Mouse (Mus musculus): ENCODE measurements around the gene Nrp1.

The Nrp1 gene

DNA sequence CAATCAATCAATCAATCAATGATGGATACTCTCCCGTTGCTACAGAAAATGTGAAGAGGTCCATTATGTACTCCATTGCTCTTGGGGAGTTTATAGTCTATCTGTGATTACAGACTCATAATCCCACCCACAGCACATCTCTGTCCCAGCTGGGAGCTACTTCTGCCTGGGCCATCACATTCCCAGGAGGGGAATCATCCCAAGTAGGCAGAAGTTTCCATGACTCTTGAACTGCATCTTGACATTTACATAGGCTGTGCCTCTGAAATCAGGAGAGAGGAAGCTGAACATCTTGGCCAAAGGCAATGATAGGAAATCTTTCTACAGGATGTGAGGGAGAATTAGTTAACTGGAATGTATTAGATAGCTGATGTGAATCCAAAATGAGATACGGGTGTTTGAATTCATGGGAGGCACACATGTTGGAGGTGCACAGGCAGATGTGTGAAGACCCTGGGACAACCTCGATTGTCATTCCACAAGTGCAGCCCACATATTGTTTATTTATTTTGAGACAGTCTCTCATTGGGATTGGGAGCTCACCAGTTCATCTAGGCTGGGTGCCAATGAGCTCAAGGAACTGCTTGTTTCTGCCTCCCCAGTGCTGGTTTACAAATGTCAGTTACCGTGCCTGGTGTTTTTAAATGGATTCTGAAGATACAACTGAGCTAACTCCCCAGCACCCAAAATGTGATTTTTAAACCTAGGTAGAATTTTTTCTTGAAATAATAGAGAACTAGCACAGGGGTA is 108.5 kb downstream of the Nrp1 start:
- no peak for DNase-seq (ENCODE audit: extremely low spot score)

DNA sequence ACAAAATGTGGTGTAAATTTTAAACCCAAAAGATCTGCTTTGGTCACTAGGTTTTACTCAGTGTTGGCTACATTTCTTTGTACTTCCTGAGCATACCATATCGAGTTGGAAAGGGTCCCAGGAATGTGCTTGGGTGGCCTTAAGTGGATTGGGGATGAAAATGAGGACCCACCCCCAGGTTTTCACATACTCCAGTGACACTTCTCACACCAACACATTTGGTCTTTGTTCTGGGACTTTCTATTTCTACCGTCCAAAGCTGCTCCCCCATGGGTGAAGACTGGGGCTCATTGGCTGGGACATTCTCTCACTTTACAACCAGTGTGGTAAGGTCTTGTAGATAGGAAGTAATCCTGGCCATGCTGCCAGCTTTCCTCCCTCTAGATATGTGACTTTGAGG is 111.7 kb downstream of the Nrp1 start:
- no peak for DNase-seq (ENCODE audit: extremely low spot score)

DNA sequence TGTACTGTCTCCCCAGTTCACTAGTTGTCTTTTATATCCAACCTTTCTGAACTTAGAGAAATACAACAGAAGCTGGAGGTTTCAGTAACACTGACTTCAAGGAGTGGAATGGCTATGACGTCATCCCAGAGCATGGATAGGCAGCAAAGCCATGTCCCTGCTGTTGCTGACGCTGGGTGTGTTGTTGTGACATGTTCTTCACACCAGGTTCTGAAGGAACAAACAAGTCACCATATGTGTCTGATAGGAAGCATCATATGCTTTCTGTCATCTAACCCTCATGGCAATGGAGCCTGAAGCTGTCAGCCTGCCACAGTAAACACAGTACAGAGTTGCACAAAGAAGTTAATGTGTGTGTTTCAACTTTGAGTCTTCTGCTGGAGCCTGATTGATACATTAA is 112.8 kb downstream of the Nrp1 start:
- DNase-seq (ENCODE audit: extremely low spot score): no peak

DNA sequence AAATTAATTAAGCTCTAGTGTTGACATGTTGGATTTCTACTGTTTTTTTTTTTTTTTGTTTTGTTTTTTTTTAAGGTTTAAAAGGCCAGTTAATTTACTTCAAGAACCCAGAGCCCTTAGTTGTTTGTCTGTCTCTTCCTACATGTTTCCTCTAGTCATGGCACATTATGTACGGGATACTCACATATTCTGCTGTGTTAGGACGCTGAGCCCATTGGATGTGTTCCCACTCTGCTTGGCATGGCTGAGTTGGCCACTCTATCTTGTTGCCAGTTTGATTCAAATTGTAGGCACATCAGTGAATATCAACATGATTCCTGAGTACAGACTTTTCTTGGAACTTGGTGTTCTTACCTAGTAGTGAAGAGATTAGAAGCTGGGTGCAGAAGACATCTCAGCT is 114.5 kb downstream of the Nrp1 start:
- no peak for DNase-seq (ENCODE audit: extremely low spot score)

DNA sequence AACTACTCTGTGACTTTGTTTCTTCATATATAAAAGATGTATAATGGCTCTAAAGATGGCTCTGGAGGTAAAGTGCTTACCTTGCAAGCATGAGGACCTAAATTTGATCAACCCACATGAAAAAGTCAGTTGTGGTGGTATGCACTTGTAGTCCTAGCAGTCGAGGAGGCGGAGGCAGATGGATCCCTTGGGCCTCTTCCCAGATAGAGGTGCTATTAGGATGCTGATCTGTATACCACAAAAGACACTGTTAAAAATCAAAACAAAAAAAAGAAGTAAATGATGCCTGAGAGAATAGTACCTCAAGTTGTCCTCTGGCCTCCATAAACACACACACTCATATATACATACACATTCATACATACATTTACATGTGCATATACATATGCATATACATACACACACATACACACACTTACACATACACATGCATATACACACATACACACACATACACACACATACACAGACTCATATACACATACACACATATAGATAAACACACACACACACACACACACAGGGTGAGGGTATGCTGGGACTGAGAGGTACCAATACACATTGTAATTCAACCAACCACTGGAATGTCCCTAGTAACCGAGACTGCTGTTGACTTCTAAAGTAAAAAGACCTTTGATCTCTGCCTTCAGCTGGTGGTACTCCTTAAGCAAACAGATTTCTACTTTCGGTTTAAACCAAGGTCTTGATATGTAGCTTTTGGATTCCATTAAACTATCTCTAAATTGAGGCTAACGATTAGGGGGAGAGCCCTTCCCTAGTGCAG is 115.2 kb downstream of the Nrp1 start:
- DNase-seq (ENCODE audit: extremely low spot score): no peak

DNA sequence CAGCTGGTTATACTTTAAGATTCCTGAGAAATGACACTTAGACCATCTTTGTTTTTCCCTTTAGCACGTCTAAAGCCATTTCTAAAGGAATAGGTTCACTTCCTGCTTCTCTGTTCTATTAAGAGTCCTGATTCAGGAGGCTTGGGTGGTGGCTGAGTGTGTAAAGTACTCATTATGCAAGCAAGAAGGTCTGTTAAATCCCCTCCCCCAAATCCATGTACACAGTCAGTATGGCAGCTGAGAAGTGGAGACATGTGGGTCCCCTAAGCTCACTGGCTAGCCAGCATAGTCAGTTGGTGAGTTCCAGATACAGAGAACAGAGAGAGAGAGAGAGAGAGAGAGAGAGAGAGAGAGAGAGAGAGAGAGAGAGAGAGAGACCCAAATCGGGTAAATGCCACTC is 116.2 kb downstream of the Nrp1 start:
- no peak for DNase-seq (ENCODE audit: extremely low spot score)

DNA sequence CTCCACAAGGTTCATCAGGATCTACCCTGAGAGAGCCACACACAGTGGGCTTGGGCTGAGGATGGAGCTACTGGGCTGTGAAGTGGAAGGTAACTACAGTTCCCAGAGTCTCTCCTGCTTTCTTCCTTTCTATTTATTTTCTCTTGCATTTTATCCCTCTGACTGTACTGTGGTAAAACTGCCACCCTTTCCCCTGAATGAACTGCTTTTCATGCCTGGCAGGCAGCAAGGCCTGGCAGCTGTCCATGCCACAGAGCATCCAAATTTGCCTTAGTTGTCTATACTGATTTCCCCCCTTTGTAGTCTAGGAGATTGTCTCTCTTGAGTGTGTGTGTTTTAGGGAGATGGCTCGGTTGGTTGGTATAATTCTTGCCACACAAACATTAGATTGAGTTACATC is 117.8 kb downstream of the Nrp1 start:
- DNase-seq (ENCODE audit: extremely low spot score): no peak

DNA sequence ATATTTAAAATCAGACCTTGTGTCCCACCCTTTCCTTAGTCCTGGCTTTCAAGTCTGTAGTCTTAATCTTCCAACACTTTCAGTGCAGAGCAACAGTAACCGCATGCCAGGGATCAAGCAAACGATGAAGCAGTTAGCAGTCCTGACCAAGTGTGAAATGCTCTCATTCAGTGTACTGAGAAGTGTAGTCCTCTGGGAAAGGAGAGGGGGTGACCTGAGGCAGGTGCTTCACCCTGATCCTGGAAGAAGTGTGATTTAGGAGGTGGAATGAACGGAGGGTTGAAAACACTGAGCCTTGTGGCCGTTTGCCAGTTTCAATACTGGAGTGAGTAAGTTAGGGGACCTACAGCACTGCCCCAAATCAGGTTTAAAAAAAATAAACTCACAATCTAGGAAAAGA is 119.6 kb downstream of the Nrp1 start:
- DNase-seq (ENCODE audit: extremely low spot score): no peak

DNA sequence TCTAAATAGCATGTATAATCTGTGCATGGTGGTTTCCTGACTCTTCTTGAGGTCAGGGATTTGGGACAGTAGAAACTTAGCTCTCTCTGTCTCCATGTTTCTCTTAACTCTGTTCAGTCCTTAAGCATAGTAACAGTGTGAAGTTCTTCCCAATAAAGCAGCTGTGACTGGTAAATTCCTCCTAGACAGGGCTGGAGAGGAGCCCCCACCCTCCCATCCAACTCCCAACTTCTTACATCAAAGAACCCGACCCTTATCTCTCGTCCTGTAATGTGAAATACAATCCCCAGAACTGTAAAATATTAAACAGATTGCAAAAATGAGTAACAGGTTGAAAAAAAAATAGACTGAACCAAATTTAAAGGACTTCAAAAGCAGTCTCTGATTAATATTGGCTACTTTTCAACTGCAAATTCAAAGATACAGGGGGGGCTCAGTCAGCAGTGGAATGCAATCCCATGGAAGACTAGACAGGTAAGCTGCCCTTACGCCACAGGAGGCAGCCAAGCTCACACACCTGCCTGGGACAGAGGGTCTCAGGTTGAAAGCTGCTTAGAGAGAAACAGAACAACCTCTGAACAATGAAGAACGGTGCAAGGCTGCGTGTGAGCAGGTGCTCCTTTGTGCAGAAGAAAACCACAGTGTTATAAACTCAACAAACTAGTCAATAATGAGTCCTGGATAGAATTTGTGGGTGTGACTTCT is 121.1 kb downstream of the Nrp1 start:
- DNase-seq (ENCODE audit: extremely low spot score): no peak

DNA sequence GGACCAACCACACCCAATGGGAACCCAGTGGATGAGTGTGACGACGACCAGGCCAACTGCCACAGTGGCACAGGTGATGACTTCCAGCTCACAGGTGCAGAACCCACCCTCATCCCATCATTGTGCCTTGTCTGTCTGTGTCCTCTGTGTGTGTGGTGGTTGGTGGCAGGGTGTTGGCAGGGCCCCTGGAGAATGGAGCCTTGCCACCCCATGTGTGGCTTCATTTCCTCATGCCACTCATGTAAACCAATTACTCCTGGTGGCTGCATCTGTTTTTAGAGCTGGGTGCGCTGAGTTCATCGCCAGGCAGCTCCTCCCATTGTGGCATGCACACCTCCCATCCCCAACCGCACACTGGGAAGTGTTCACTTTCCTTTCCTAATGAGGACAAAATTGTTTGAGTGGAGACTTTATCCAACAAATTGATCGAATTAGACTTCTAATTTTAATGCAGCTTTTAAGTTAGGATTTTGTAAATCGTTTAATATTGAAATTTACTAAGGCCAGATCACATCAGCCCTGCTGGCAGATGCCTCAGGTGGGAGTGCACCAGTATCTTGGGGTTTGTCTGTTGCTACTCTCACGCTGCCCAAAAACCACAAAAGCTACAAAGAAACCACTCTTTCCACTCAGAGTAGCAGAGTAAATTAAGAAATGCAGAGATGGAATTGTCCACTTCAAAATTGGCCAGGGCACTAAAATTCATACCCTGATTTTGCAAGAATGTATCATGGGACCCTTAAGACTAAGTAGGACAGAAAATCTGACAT is 122.7 kb downstream of the Nrp1 start:
- DNase-seq (ENCODE audit: extremely low spot score): no peak

DNA sequence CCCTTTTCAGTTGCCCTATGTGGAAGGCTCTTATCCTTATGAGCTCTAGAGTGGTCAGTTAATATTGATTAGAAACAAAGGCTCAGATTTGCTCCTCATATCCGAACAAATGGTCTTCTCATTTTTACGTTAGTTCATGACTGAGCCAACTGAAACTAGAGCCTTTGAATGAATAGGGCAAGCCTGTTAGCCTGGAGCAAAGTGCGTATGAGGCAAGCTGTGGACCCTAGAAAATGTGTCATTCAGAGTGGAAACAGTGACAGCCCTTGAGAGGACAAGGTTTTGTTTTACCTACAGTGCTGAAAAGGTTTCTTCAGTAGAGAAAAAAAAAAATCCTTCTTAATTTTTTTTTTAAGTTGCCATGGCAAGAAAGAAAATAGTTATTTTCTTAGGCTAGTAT is 124.9 kb downstream of the Nrp1 start:
- DNase-seq (ENCODE audit: extremely low spot score): no peak

DNA sequence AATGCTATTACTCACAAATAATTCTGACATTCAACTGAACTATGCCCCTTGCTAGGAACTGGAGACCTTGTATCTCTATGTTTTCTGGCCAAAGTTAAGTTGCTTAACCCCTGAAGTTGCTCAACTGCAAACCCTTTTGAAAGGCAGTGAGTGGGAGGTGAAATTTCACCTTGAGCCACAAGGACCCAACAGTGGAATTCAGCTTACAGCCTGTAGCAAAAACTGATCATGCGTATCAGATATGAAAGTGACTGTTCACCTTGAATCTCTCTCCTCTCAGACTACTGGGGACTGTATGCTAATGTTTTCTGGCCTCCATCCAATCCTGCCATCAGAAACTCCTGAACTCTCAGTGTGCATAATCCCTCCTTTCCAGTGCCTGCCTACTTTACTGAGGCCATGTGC is 126.3 kb downstream of the Nrp1 start:
- no peak for DNase-seq (ENCODE audit: extremely low spot score)

DNA sequence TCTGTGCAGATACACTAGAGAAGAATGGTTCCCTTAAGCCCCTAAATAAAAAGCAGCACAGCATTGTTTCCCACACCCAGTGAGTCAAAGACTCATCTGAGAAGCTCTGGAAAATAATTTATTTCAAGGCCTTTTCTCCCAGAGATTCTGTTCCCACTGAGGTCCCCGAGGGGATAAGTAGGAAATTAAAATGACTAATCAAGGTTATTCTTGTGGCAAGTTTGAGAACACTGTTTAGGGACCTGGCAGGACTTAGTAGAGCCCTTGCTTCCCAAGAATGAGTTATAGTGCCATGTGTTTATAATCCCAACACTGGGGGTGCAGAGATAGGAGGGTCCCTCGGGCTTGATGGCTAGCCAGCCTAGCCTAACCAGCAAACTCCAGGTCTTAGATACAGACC is 127.6 kb downstream of the Nrp1 start:
- no peak for DNase-seq (ENCODE audit: extremely low spot score)

DNA sequence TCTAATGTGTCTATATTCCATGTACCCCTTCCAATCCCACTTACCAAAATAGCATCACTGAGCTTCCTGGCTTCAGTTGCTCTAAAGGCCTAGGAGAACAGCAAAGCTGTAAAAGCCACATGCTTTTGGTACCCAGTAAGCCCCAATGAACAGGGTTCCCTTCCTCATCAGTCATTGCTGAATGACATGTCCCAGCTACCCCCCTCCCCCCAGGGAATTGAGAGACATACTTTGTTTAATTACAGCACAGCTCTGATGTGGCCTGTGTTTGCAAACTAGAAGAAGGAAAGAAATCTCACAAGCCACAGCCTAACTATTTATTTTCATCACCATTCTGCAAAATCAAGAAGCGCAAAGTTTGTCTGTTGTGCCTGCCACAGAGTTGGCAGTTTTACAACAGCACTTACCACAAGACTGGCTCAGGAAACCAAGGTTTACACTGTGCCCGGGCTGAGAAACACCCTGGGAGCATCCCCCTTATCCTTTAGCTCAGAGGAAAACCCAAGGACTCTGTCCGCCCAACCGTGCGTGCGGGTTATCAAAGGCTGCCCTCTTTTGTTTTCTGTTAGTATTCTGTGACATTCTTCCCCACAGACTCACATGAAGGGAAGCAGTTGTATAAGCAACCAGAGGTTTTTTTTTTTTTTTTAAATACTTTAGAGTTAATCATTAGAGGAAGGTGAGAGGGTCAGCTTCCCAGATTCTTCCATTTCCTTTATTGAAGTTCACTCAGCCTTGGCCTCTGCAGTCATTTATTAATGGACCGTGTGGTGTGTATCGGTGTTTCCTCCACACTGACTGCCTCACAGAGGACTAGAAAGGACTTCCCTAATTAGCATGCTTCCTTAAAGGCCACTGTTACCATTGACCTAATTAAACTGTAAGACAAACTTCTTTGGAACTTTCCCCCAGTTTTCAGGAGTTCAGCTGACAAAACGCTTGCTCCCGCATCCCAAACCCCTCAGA is 129.8 kb downstream of the Nrp1 start:
- peak; percentile 57 for DNase-seq (ENCODE audit: extremely low spot score)

DNA sequence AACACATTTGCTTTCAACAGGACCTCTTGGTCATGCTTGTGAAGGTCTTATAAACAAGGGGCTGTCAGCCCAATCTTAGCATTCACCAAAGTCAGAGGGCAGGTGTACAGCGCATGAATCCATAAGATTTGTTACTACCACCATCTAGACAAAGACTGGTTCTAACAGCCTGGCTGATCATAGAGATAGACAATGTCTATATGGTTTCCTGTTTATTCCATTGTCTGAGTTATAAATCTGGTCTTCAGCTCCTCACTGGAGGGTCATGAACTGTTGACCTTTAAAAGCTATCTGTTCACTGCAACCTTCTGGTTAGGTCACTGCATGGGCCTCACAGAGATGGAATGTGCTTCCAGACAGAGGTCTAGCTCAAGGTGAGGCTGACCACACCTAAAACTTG is 130.9 kb downstream of the Nrp1 start:
- no peak for DNase-seq (ENCODE audit: extremely low spot score)

DNA sequence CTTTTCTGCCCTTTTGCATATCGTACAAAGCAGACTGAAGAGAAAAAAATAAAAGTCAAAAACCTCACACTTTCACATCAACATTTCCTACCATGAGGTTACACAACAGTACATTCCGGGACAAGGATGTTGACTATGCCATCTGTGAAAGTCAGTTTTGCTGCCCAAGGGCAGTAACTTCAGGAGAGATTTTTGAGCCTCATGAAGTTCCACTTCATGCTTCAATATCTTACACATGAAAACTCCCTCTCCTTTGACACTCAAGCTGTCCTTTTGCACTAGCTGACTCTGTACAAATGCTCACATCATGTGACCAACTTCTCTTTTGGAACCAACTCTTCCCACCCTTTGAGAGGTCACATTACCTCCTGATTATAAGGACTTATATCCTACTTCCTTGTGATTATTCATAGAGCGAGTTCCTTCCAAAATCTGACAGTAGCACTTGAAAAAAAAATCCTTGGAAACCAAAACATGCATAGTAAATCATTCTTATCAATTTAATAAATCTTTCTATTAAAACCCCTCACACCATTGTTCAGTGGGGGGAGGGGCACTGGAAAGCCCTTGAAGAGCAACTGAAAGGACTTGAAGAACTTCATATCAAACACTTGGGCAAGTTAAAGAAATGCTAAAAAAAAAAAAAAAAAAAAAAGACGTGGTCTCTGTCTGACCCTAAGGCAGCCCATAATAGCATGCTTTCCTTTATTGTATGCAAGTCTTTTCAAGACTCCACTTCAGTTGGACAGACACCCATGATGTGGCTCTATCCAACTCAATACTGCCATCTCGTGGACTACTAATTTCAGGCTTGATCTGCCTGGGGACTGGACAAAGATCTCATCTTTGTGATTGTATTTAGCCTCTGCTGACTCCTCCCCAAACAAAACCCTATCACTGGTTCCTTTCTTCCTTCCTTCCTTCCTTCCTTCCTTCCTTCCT is 133.0 kb downstream of the Nrp1 start:
- DNase-seq (ENCODE audit: extremely low spot score): peak; percentile 84

DNA sequence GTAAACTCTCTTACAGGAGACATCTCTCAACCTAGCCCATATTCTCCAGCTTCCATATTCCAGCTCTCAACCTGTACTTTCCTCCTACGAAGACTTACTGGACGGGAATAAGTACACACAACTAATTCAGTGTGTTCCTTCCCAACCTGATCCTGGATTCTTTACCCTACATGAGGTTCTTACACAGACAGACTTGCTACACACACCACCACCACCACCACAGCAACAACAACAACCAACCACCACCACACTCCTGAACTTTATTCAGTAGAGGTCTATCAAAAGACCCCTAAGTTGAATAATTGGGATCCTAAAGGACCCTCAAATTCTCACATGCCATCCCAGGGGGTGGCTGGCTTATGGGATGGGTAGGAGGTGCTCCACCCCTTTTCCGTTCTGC is 135.4 kb downstream of the Nrp1 start:
- no peak for DNase-seq (ENCODE audit: extremely low spot score)

DNA sequence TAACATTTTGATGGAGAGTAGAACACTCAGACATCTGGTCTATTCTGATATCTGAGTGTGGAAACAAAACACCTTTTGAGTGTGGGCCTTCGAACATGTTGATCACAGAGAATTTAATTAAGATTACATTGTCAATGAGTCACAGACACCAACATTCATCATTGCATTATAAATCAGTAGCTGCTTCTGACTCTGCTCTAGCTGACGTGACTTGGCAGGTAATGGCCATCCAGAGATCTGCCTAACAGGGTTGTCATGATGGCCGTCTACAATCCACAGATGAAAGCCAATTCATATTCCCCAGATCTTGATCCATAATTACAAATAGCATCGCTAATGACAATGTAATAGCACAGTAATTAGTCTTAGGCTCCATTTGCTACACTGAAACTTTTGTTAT is 140.4 kb downstream of the Nrp1 start:
- DNase-seq (ENCODE audit: extremely low spot score): no peak

DNA sequence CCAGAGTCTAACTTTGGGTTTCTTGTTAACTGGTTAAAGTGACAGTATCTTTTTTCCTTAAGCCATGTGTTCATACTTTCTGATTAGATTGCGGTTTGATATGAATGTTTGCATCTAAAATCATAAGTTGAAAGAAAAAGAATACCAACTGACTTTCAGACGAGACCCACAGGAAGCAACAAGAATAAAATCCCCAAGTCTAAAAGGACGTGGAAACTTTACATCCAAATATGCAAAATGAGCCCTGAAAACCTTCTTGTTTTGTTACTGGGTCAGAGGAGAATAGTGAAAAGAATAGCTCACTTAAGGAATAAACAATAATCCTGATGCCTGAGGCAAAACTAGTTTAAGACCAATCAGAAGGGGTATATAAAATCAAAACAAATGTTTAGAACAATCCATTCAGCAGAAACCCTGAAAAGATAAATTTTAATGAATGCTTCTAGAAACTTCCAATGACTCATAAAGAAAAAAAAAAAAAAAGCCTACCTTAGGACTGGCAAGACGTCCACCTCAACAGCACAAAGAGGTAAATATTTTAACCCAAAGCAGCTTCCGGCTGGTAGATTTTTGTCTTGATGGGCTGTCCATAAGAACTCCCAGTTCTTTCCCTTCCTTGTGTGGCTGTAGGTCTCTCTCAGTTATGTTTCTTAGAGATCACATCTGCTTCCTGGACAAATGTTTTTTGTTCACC is 145.9 kb downstream of the Nrp1 start:
- no peak for DNase-seq (ENCODE audit: extremely low spot score)
